Mouse (Mus musculus) layer of hippocampus, adult 9-10 months (tissue): Measurements from ENCODE around the gene Cyp2w1.
"Not testable (repeated sequence)": the region's sequence is repeated elsewhere in the genome, so short reads cannot be mapped to it uniquely, and the experiment has no call there.

Experiments
- DNase-seq: peaks from one replicate; pipeline ENCODE4 v3.0.0; 2022; ENCODE audit warnings: low spot score

The Cyp2w1 gene

DNA sequence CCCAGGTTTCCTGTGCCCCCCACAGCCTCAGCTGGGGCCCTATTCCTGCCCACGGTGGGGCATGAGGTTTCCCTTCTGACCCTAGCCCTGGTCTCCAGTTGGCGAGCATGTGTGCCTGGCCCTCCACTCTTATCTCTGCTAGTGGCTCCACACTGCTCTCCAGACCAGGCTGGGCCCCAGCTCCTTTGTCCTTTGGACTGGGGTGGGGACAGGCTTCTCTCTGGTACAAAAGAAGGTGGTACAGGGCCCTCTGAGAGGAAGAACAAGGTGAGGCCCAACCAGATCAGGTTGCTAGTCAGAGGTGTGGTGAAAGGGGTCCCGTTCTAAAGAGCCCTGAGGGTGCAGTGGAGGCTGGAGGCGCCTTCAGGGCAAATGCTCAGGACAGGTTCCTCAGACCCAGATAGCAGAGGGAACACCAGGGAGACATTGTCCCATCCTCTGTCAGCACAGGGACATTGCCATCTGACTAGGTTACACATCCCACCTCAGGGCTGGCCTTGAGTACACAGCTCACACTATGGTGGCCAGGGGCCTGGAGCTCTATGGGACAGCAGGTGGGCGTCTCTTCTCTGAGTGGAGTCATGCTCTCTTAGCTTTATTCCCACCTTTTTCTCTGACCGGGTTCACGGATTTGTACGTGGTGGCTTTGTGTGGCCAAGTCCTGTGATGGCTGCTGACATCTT, 19.7 kb upstream of the Cyp2w1 start:
- no peak for DNase-seq

DNA sequence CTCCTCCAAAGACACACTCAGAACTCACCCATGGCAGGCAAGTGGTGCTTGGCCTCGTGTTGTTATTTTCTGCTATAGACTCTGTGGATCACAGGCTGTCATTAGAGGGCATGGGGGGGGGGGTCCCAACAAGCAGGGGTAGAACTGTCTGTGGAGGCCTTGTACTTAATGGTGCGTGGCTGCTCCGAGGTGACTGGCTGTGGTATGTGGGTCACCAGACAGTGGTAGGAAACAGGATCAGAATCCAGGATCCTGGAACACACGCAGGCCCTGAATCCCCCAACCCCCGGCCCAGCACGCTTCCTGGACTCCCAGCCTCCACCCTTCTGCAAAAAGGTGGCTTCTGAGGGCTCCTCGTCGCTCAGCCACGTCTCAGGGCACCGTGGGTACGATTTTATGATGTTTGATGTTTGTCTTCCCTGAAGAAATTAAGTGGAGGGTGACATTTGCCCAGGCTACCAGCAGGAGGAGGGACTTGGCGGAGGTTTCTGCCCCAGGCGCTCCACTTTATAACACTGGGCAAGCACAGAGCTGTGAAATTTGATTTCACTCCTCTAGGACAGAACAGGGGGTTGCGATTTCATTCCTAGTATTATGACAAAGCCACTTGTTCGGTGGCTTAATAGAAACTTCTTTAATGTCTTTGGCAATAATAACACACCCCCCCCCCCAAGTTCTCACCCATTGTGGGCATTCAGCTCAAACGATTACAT, 19.0 kb upstream of the Cyp2w1 start:
- DNase-seq, result no peak

DNA sequence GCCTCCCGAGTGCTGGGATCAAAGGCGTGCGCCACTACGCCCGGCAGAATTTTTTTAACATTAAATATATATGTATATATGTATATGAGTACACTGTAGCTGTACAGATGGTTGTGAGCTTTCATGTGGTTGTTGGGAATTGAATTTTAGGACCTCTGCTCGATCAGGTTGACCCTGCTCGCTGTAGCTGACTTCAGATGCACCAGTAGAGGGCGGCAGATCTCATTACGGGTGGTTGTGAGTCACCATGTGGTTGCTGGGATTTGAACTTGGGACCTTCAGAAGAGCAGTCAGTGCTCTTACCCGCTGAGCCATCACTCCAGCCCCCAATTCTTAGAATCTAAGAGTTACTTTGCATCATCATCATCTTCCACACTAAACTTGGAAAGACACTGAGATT, 18.0 kb upstream of the Cyp2w1 start:
- not testable (repeated sequence) for DNase-seq

DNA sequence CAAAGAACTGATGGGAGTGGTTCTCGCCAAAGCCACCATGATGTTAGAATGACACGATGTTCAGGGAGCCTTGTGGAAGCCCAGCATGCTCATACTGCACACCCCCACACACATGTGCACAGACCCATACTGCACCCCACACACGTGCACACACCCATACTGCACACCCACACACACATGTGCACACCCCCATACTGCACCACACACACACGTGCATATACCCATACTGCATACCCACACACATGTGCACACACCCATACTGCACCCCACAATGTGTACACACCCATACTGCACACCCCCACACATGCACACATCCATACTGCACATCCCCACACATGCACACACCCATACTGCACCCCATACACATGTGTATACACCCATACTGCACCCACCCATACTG, 16.8 kb upstream of the Cyp2w1 start:
- DNase-seq, result no peak

DNA sequence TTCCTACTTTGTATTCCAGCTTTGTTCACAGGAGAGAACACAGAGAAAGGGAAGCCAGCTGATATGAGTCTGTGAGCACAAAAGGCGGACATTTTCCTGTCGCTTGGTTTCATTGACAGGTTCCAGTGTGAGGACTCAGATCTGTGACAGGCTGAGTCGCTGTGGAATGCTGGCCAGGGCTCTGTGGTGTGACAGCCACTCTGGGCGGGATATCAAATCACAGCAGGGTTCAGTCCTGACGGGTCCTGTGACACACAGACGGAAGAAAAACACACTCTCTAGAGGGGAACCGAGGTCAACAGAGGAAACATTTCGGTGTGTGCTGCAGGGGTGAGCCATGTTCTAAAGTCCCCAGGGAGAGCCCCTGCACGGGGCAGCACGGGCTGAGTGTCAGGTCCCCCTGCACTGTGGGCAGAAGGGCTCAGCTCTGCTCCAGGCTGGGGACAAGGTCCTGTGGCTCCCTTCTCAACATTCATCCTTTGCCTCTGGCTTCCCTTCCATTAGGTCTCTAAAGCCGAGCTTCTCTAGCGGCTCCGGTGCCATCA, 14.5 kb upstream of the Cyp2w1 start:
- DNase-seq, result no peak

DNA sequence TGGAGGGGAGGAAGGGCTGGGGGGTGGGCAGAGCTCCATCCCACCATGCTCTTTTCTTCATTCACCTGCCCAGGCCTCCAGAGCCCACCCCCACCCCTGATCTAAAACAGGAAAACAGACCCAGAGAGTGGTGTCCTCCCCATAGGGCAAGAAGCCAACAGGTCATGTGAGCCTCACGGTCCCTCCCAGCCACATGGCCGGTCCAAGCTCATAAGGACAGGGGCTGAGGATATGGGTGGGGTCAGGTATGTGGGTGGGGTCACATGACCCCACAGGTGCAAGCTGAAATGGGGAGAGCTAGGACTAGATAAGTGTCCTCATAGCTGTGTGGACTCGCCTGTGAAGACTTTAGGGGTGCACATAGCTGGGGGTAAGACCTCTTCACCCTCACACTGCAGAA, 14.0 kb upstream of the Cyp2w1 start:
- DNase-seq, result no peak

DNA sequence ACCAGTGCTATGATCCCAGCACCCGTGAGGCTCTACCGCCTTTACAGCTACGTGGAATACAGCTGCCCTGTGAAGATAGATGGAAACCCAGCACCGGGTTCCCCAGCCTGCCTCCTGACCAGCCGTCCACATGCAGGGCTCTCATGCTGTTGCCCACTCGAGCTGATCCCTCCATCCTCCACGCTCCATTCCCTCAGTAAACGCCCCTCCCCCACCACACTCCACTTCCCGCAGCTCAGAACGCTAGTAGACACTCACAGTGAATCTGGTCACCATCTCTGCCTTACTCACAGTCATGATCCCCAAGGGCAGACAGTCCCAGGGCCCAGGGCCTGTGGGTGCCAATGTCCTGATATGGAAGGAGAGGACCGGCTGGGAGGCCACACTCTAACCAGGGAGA, 13.5 kb upstream of the Cyp2w1 start:
- no peak for DNase-seq

DNA sequence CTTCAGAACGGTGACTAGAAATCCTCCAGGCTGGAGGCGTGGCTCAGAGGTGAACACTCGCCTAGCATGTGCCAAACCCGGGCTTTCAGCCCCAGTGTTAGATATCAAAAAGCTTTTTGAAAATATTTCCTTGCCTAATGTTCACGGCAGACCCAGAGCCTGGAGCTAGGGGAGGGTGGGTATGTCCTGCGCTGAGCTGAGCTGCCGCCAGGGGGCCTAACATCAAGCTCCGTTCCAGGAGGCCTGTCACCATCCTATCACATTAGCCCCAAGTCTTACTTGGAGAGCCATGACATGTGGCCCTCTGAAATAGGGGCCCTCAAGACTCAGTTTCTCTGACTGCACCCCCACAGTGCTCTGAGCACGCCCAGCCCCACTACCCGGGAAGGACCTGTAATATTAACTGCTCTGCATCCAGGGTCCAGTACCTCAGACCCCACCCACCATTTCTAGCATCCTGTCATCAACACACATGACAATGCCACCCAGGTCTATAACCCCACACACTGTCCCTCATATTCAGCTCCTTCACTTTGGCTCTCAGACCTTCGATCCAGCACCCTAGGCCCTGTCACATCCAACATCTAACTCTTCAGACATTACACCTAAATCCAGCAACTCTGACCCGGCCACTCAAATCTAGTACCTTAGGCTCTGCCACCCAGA, 8.3 kb upstream of the Cyp2w1 start:
- DNase-seq, result no peak

DNA sequence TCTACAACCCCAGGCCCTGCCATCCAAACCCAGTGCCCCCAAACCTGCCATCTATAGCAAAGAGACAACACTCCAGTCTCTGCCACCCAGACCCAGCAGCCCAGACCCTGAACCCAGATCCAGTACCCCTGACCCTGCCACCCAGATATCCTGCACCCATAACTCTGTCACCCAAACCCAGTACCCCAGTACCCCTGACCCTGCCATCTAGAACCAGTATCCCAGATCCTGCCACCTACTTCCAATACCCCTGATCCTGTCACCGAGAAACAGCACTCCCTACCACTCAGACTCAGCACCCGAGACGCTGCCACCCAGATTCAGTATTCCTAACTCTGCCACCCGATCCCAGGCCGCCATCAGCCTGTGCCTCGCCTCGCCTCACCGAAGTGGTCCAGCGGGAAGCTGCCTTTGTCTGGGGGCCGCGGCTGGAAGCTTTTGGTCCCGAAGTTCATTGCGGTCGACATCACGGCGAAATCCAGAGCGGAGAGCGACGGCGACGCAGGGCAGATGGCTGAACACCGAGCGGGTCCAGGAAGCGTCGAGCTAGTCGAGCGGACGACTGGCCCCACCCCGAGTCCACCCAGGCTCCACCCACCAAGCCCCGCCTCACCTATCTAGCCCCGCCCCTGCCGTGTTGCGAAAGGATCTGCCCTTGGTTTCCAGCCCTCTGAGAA, 7.6 kb upstream of the Cyp2w1 start:
- DNase-seq, result peak; percentile 84

DNA sequence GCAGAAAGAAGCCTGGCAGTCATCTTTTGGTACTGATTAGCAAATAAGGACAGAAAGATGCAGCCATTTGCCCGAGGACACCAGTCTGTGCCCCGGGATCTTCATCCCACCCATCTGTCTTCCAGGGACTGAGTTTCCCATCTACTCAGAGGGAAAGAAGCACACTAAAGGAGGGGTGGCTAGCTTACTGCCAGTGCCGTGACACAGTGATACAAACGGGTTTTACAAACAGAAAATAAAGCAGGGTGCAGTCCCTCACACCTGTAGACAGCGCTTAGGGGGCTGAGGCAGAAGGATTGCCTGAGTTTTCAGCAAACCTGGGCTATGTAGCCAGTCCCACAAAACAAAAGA, 7.1 kb upstream of the Cyp2w1 start:
- no peak for DNase-seq

DNA sequence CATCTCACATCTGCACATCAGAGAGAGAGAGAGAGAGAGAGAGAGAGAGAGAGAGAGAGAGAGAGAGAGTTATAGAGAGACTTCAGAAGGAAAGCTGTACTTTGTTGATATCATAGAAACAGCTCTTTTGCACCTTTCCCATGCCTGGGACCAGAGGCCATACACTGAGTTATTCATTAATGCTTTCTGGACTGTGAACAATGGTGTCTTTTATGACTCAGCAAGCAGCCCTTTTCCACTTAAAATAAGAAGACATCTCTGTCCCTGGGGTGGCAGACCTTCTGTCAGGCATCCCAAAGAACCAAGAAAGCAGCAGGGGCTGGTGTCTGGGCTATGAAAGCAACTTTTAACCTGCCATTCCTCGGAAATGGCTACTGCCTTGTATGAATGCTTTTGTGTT, 5.2 kb upstream of the Cyp2w1 start:
- DNase-seq, result no peak

DNA sequence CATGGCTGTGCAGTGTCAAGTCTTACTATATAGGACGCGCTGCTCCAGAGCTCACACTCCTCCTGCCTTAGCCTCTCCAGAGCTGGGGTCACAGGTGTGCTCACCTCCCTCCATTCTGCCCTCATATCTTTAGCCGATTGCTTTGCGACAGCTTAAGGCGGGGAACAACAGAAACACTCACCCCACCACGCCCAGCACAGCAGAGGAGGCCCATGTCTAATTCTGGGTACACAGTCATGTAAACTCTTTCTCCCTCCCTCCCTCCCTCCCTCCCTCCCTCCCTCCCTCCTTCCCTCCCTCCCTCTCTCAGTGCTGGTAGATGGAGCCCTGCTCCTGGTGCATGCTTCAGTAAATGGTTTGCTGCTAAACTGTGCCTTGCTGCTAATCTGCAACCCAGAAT, 2.7 kb upstream of the Cyp2w1 start:
- DNase-seq, result no peak

DNA sequence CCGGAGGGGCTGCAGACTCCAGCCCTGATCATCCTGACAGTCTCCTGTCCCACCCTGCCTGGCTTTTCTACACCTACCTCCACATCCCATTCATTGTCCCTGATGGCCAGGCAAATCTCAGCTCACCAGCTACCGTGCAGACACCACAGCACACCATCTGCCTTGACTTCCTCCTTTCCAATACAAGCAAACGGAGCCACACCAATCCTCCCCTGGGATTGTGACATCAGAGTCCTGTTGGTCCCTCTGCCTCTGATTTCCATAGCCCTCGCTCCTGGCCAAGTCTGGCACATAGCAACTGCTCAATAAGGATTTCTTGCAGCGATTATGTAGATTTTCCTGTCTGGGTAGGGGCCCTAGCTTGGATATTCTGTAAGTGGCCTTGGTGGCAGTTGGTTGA, 1.3 kb upstream of the Cyp2w1 start, which contains the start of gene Cox19:
TSS of gene Cox19 (minus strand) at position 285 of the 400 bp plus-strand sequence.
- DNase-seq, result no peak

DNA sequence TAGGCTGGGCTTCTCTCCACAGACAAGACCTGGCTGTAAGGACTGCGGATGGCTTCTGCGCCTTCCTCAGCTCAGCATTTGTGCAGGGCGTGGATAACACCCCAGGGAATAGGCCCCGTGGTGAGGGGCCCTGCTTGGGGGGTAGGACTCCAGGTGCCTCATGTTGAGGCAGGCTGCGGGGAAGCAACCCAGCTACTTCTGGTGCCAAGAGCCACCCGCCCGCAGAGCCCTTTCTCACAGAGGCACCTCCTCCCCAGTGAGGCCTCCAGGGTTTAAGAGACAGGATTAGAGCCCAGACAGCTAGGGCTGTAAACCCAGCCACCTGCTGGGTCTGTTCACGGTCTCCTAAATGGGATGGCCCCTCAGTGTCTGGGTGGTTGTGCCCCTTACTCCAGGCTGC, 789 bp upstream of the Cyp2w1 start:
- DNase-seq, result no peak

DNA sequence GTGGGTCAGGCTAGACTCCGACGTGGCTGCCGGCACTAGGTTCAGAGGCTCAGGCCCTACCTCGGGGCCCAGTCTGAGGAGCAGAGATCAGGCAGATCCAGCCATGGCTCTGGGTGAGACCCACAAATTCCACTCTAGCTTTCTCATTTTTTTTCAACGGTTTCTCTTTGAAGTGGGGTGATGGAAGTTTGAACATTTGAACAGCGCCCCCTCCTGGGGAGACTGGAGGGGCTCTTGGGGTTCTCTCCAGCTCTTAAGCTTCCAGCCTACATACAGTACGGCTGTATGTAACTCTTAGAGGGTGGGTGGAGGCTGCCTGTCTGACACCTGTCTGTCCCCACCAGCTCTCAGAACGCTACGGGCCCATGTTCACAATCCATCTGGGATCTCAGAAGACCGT, 1.1 kb downstream of the Cyp2w1 start:
- DNase-seq, result no peak

DNA sequence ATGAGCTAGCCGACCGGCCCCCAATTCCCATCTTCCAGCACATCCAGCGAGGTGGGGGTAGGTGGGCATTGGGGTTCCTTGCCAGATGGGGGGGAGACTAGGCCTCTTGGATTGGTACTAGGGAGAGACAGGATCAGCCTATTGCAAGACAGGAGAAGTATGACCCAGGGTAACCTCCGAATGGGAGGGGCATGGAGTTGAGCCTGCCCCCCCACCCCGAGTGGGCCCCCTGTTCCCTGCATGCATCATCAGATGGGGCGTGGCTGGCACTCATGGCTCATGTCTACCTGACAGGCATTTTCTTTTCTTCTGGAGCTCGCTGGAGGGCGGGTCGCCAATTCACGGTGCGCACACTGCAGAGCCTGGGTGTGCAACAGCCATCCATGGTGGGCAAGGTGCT, 1.5 kb downstream of the Cyp2w1 start:
- DNase-seq, result no peak

DNA sequence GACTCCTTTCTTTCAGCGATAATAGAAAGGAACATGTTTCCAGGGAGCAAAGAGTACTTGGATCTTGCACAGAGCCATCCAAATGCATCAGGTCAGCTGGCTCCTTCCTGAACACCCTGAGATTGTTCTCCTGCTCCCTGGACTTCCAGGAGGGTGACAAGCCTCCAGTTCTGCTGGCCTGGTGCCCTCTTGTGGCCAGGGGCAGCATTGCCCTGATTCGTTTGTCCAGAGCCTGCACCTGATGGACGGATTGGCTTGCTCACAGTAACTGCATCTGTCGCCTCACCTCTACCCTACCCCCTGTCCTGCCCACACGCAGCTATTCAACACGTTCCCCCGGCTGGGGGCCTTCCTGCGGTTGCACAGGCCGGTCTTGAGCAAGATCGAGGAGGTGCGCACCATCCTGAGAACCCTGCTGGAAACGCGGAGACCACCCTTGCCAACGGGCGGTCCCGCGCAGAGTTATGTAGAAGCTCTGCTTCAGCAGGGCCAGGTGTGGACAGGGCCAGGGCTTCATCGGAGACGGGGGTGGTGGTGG, 2.9 kb downstream of the Cyp2w1 start:
- no peak for DNase-seq

DNA sequence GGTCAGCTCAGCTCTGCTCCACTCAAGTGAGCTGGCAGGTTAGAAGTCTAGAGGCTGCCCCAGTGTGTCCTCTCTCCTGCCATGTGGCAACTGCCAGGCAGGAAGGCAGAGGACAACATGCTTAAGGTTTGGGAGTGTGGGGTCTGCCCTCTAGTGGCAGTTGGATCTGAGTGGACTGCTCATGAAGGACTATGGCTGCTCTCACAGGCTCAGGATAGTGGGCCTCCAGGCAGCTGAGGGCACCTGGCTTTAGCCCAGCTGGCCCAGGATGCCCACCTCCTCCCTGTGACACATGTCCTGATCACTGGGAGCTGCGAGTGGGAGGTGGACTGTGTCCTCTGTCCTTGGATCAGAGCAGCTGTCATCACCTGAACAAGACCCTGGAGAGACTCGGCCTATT, 6.2 kb downstream of the Cyp2w1 start:
- DNase-seq, result no peak

DNA sequence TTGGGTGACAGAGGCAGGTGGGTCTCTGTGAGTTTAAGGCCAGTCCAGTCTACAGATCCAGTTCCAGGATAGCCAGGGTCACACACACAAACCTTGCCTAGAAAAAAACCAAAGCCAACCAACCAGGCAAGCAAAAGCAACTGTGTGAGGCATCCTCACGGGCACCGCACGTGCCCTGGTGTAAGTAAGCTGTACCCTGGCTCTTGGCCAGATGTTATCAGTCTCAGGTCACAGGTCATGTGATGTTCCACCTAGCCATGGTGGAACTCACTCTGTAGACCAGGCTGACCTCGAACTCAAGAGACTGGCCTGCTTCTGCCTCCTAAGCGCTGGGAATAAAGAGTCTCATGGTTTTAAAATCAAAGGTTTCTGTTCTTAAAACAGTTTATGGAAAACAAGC, 6.8 kb downstream of the Cyp2w1 start:
- no peak for DNase-seq

DNA sequence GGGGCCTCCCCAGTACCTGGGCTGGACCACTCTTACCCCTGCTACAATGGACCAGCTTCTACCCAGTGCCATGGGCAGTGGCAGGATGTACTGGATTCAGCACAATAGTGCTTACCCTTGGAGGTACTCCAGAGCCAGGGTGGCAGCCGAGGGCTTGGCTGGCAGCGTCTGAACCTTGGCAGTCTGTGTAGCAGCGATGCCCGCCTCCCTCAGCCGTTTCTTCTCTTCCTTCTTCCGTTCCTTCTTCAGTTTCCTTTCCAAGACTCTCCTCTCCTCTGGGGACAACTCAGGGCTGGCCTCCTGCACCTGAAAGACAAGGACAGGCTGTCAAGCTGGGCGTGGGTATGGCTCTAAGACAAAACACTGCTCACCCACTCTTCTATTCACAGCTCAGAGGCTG, 11.4 kb downstream of the Cyp2w1 start:
- no peak for DNase-seq

DNA sequence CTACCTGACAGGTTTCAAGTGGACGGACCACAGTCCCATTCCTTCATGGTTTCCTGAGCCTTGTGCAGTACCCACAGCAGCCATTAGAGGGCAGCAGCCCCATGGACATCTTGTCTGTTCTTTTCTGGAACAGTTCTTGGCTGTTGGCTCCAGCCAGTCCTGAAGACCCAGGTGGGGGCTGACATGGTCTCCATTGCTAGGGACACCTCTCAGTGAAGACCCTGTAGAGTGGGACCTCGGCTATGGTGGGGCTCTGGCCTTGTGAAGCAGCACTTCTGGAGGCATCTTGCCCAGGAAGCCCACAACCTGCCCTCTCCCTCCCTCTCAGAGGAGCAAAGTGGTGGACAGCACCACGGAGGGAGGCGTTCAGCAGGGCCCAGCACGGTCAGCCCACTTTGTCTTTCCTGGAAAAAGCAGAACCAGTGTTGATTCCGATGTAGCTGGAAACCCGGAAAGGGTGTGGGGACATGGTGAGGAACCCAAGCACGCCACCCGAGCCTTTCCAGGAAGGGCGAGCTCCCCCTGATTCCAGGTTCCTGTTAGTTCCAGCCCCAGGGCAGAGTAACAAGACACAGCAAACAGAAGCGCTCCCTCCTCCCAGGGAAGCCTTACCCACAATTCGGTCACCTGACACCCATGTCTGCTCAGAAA, 12.0 kb downstream of the Cyp2w1 start:
- peak; percentile 93 for DNase-seq
